Mouse (Mus musculus): ENCODE measurements around the gene Slc25a29. TPM values are rescaled to one million over a fixed set of nuclear protein-coding genes. Genes with fewer than 3 reads are reported as not detected.

The Slc25a29 gene
- total and polyA plus RNA-seq, 3 experiments = 1.1 to 2.0 (median 1.5) TPM

GRCm38 (mm10) chr12:108816569-108816968 is 19.1 kb downstream of the Slc25a29 start:
- no peak for DNase-seq (ENCODE audit: extremely low read depth)
- H3K27me3 ChIP-seq (replicated peaks) = no peaks in the 10 kb centered on the region
- H3K27ac ChIP-seq (ENCODE audit: insufficient read depth, low read depth) = no peak overlapping the region
- in situ Hi-C loops (cut with MboI; ENCODE audit: low pct_ligation_motif_present, low pct_unique_long_range_greater_than_20kb, low sequenced_read_pairs) (no loop called here), dilution Hi-C loops (cut with MboI; ENCODE audit: extremely low pct_ligation_motif_present, extremely low pct_unique_long_range_greater_than_20kb, low sequenced_read_pairs) (no loop called here)
- no peak overlapping the region for H3K9ac ChIP-seq (ENCODE audit: insufficient read depth, low read depth)
- H3K9me3 ChIP-seq (replicated peaks; ENCODE audit: low read length) = no peaks in the 10 kb centered on the region
- peaks cover 52 to 91% of the 10 kb centered on the region in 2 experiments for H3K36me3 ChIP-seq (replicated peaks in 1 of 2; ENCODE audit: control insufficient read depth in 1 of 2, insufficient read depth in 1 of 2, low read length in 1 of 2)
- H3K79me2 ChIP-seq (replicated peaks; ENCODE audit: control insufficient read depth, extremely low read depth, insufficient read depth, poor library complexity, severe bottlenecking) = peaks cover 32% of the 10 kb centered on the region
- H3K4me2 ChIP-seq (ENCODE audit: insufficient read depth, low read depth, poor library complexity, severe bottlenecking) = no peak overlapping the region
- H3K4me3 ChIP-seq (replicated peaks in 1 of 3; ENCODE audit: low read depth in 2 of 3, low read length in 2 of 3, poor library complexity in 1 of 3) = no peak overlapping the region
- H3K4me1 ChIP-seq (ENCODE audit: control insufficient read depth in 1 of 2, insufficient read depth in 2 of 2) = no peaks in the 10 kb centered on the region
- no peak for TF ChIP-seq ELF1 (IDR thresholded peaks at IDR 0.05; ENCODE audit: low read depth, low read length)
- no peak for TF ChIP-seq ZC3H11A (IDR thresholded peaks at IDR 0.05; ENCODE audit: low read depth, low read length)
- no peak for TF ChIP-seq JUN (IDR thresholded peaks at IDR 0.05; ENCODE audit: insufficient read depth, low read depth, low read length)
- no peak for TF ChIP-seq IRF4 (IDR thresholded peaks at IDR 0.05; ENCODE audit: low read depth, low read length)
- no peak for TF ChIP-seq ZNF384 (IDR thresholded peaks at IDR 0.05; ENCODE audit: low read depth, low read length)

- no peak overlapping the region for H3K4me2 ChIP-seq (ENCODE audit: insufficient read depth, low read depth, poor library complexity, severe bottlenecking)
- H3K27ac ChIP-seq (ENCODE audit: insufficient read depth, low read depth) = no peak overlapping the region
- peaks cover 0 to 11% of the 10 kb centered on the region in 2 experiments; a peak in 1 of 4 replicates for H3K4me1 ChIP-seq (ENCODE audit: control insufficient read depth in 1 of 2, insufficient read depth in 2 of 2)
- in situ Hi-C loops (cut with MboI; ENCODE audit: low pct_ligation_motif_present, low pct_unique_long_range_greater_than_20kb, low sequenced_read_pairs) (no loop called here), dilution Hi-C loops (cut with MboI; ENCODE audit: extremely low pct_ligation_motif_present, extremely low pct_unique_long_range_greater_than_20kb, low sequenced_read_pairs) (no loop called here)
- no peak for TF ChIP-seq MYC (IDR thresholded peaks at IDR 0.05; ENCODE audit: low read depth, low read length)
- no peak for TF ChIP-seq TBP (conservative IDR thresholded peaks at IDR 0.05; ENCODE audit: low read depth, low read length)
- no peak for TF ChIP-seq POLR2AphosphoS2 (IDR thresholded peaks at IDR 0.05; ENCODE audit: low read depth, low read length)
- TF ChIP-seq ZNF384 (IDR thresholded peaks at IDR 0.05; ENCODE audit: low read depth, low read length) = no peak
- no peak for TF ChIP-seq MXI1 (IDR thresholded peaks at IDR 0.05; ENCODE audit: low read depth, low read length)
- TF ChIP-seq KAT2A (IDR thresholded peaks at IDR 0.05; ENCODE audit: insufficient replicate concordance, low read length) = no peak
- TF ChIP-seq UBTF (IDR thresholded peaks at IDR 0.05; ENCODE audit: low read depth, low read length) = no peak
- TF ChIP-seq ZMIZ1 (IDR thresholded peaks at IDR 0.05; ENCODE audit: low read depth, low read length) = no peak
- TF ChIP-seq HCFC1 (IDR thresholded peaks at IDR 0.05; ENCODE audit: low read depth, low read length) = no peak
- TF ChIP-seq ZKSCAN1 (IDR thresholded peaks at IDR 0.05; ENCODE audit: borderline replicate concordance, low read depth, low read length) = no peak
- no peak for TF ChIP-seq EP300 (IDR thresholded peaks at IDR 0.05; ENCODE audit: low read length)
- TF ChIP-seq MAX (IDR thresholded peaks at IDR 0.05; ENCODE audit: low read length) = no peak
- no peak for TF ChIP-seq RAD21 (IDR thresholded peaks at IDR 0.05; ENCODE audit: low read depth, low read length)
- TF ChIP-seq SIN3A (IDR thresholded peaks at IDR 0.05; ENCODE audit: low read length) = no peak
- TF ChIP-seq SMC3 (IDR thresholded peaks at IDR 0.05; ENCODE audit: low read depth, low read length) = no peak
- no peak for TF ChIP-seq GABPA (IDR thresholded peaks at IDR 0.05; ENCODE audit: insufficient replicate concordance, low read depth, low read length)
- no peak for TF ChIP-seq POLR2A (IDR thresholded peaks at IDR 0.05; ENCODE audit: low read depth, low read length)
- no peak for TF ChIP-seq MEF2A (IDR thresholded peaks at IDR 0.05; ENCODE audit: borderline replicate concordance, low read depth, low read length)
- no peak for TF ChIP-seq CHD2 (IDR thresholded peaks at IDR 0.05; ENCODE audit: low read length)
- no peak for DNase-seq (ENCODE audit: extremely low read depth)
- H3K79me2 ChIP-seq (replicated peaks; ENCODE audit: control insufficient read depth, extremely low read depth, insufficient read depth, poor library complexity, severe bottlenecking) = peaks cover 53% of the 10 kb centered on the region
- peaks cover 51 to 92% of the 10 kb centered on the region in 2 experiments for H3K36me3 ChIP-seq (replicated peaks in 1 of 2; ENCODE audit: control insufficient read depth in 1 of 2, insufficient read depth in 1 of 2, low read length in 1 of 2)
- H3K9me3 ChIP-seq (replicated peaks; ENCODE audit: low read length) = no peaks in the 10 kb centered on the region
- H3K9ac ChIP-seq (ENCODE audit: insufficient read depth, low read depth) = no peak overlapping the region
- no peak overlapping the region for H3K4me3 ChIP-seq (replicated peaks in 1 of 3; ENCODE audit: low read depth in 2 of 3, low read length in 2 of 3, poor library complexity in 1 of 3)
- no peaks in the 10 kb centered on the region for H3K27me3 ChIP-seq (replicated peaks)
These were observed 21.2 kb downstream of the Slc25a29 start for GRCm38 (mm10) chr12:108814470-108814869.
